Comparison of ENCODE assay signal across 8 mouse cellular contexts in the genomic region with DNA sequence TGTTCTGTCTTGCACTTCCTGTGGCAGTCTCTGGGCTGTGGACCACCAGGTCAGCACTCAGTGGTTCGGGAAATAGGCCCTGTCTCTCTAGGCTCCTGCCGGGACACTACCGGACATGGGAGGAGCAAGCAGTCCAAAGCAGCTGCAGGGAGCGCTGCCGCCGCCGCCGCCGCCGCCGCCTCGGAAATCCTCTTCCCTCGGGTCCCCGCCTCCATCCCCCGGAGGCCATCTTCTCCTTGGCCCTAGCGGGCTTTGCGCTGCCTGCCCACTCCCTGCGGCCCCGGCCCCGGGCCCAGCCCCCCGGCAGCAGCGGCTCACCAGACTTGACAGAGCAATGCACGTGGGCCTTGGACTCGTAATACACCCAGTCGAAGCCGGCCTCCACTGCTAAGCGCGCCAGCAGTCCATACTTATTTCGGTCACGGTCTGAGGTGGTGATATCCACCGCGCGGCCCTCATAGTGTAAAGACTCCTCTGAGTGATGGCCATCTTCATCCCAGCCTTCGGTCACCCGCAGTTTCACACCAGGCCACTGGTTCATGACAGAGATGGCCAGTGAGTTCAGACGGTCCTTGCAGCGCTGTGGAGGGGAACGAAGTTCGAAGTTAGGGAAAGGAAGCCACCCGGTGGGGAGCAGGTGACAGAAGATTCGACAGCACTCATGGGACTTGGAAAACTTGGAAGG. TPM values are rescaled to one million over a fixed set of nuclear protein-coding genes. Genes with fewer than 3 reads are reported as not detected.
DNase-seq lines count a peak whose midpoint lies in the region; ATAC-seq and TF ChIP-seq lines count a peak whose summit lies in the region.

No protein-coding gene starts in this region.

- no peak; the same call in 1 of the 2 replicates for TF ChIP-seq CTCF in bone marrow macrophage, adult 2 months (IDR thresholded peaks at IDR 0.05; ENCODE audit: low read depth, low read length)

- no peak for ATAC-seq in heart, embryonic 14.5 days (ENCODE audit: insufficient number of reproducible peaks, insufficient read depth, low FRiP score, low read depth)
- no peak for ATAC-seq in neural tube, embryonic 11.5 days (ENCODE audit: insufficient read depth, low FRiP score, low TSS enrichment)
- ATAC-seq in erythroblast, adult 5-6 weeks (replicated peaks; ENCODE audit: low FRiP score, poor library complexity, severe bottlenecking) = no peak
- ATAC-seq in inflammation-experienced regulatory T-cells, adult 6 months = no peak

- no peak overlapping the region for H3K27ac ChIP-seq in bone marrow macrophage, adult 2 months (ENCODE audit: insufficient read depth, low read depth, low read length)
- H3K27ac ChIP-seq in heart, embryonic 14.5 days (replicated peaks in 1 of 2; ENCODE audit: control insufficient read depth in 1 of 2, insufficient read depth in 1 of 2, low read depth in 2 of 2, low read length in 2 of 2) = no peak overlapping the region
- no peak overlapping the region for H3K27ac ChIP-seq in neural tube, embryonic 11.5 days (ENCODE audit: low read depth, low read length)

- H3K4me1 ChIP-seq in bone marrow macrophage, adult 2 months (ENCODE audit: control insufficient read depth, insufficient read depth, low read length) = no peaks in the 10 kb centered on the region
- peaks cover 3 to 27% of the 10 kb centered on the region in 2 experiments; a peak in 3 of 4 replicates for H3K4me1 ChIP-seq in heart, embryonic 14.5 days (ENCODE audit: control insufficient read depth in 2 of 2, insufficient read depth in 2 of 2, low read length in 2 of 2)
- peaks cover 10% of the 10 kb centered on the region; the same call in 1 of the 2 replicates for H3K4me1 ChIP-seq in neural tube, embryonic 11.5 days (ENCODE audit: control insufficient read depth, insufficient read depth, low read length)

- WGBS in heart, embryonic 14.5 days = 3% methylated on average over 39 of the region's 41 CpGs
- WGBS in neural tube, embryonic 11.5 days = 2% methylated on average over 39 of the region's 41 CpGs

- DNase-seq in adrenal gland, adult (ENCODE audit: inconsistent age in 2 of 2, low spot score in 1 of 2) = peak; percentile 34 to 64
- DNase-seq in adrenal gland, postnatal 4 days (ENCODE audit: low spot score in 2 of 2) = no peak
- DNase-seq in kidney, postnatal 10 days = peak; percentile 69
- DNase-seq in neural tube, embryonic 11.5 days (ENCODE audit: low spot score) = peak; percentile 55

- TF ChIP-seq POLR2A in bone marrow macrophage, adult 2 months (IDR thresholded peaks at IDR 0.05; ENCODE audit: borderline replicate concordance, low read depth, low read length) = no peak

- peak overlapping the region; percentile 62 for H3K4me2 ChIP-seq in heart, embryonic 14.5 days (ENCODE audit: low read length)
- H3K4me2 ChIP-seq in neural tube, embryonic 11.5 days (ENCODE audit: low read depth) = peak overlapping the region; percentile 50

- peak overlapping the region; percentile 28 for H3K4me3 ChIP-seq in bone marrow macrophage, adult 2 months (ENCODE audit: insufficient read depth, low read length)
- peak overlapping the region in 1 of 2 experiments; percentile 33; a peak in 2 of 4 replicates for H3K4me3 ChIP-seq in heart, embryonic 14.5 days (ENCODE audit: control insufficient read depth in 1 of 2, insufficient read depth in 1 of 2, low read depth in 1 of 2, low read length in 2 of 2)
- H3K4me3 ChIP-seq in neural tube, embryonic 11.5 days (ENCODE audit: low read depth, low read length) = peak overlapping the region; percentile 16; the same call in 1 of the 2 replicates

- H3K27me3 ChIP-seq in heart, embryonic 14.5 days (ENCODE audit: control insufficient read depth, insufficient read depth, low read length) = peaks cover 99% of the 10 kb centered on the region
- H3K27me3 ChIP-seq in neural tube, embryonic 11.5 days (ENCODE audit: control insufficient read depth, insufficient read depth, low read length) = peaks cover 72% of the 10 kb centered on the region

- H3K36me3 ChIP-seq in heart, embryonic 14.5 days (ENCODE audit: control insufficient read depth, insufficient read depth, low read length) = no peaks in the 10 kb centered on the region
- no peaks in the 10 kb centered on the region for H3K36me3 ChIP-seq in neural tube, embryonic 11.5 days (ENCODE audit: control insufficient read depth, insufficient read depth, low read length)

- no peak overlapping the region for H3K9ac ChIP-seq in heart, embryonic 14.5 days (ENCODE audit: low read length)
- H3K9ac ChIP-seq in neural tube, embryonic 11.5 days (ENCODE audit: low read length) = peak overlapping the region; percentile 14; the same call in 1 of the 2 replicates

- no peaks in the 10 kb centered on the region for H3K9me3 ChIP-seq in heart, embryonic 14.5 days (ENCODE audit: control insufficient read depth, low read length)
- no peaks in the 10 kb centered on the region for H3K9me3 ChIP-seq in neural tube, embryonic 11.5 days (ENCODE audit: control insufficient read depth, low read length)

RNA-seq across cellular contexts. Expression of a gene that starts 3.3 kb away (rescaled TPM):
- total RNA-seq in adrenal gland, postnatal 4 days (2021) = under 1 TPM; 0.45 to 0.70 TPM
- polyA plus RNA-seq in bone marrow macrophage, adult 2 months (2012; ENCODE audit: insufficient read depth, insufficient read length, missing spikeins) = 0.32 and 0.38 TPM in 2 replicates
- 0.14 TPM in 1 of 2 replicates, not detected in the other for polyA plus RNA-seq in heart, embryonic 14.5 days (2014; fragmentation: Nextera tagmentation; extraction: Ambion mirVana)
- not detected in 2 replicates for polyA plus RNA-seq in neural tube, embryonic 11.5 days (2014; fragmentation: Nextera tagmentation; extraction: Ambion mirVana)
- not detected in 2 replicates for total RNA-seq in erythroblast, adult 5-6 weeks (2015; ENCODE audit: low replicate concordance)
- 0.28 TPM in 1 of 2 replicates, not detected in the other for total RNA-seq in erythroblast, adult 5-6 weeks (2017; ENCODE audit: low replicate concordance)
- not detected for polyA plus RNA-seq in inflammation-experienced regulatory T-cells, adult 6 months (2017; shearing (Covaris generic))

RNA-seq across cellular contexts. Expression of a gene that starts 12.7 kb away (rescaled TPM):
- total RNA-seq in adrenal gland, postnatal 4 days (2021) = not detected
- polyA plus RNA-seq in bone marrow macrophage, adult 2 months (2012; ENCODE audit: insufficient read depth, insufficient read length, missing spikeins) = not detected in 2 replicates
- not detected in 2 replicates for polyA plus RNA-seq in heart, embryonic 14.5 days (2014; fragmentation: Nextera tagmentation; extraction: Ambion mirVana)
- 0.08 TPM in 1 of 2 replicates, not detected in the other for polyA plus RNA-seq in neural tube, embryonic 11.5 days (2014; fragmentation: Nextera tagmentation; extraction: Ambion mirVana)
- not detected in 2 replicates for total RNA-seq in erythroblast, adult 5-6 weeks (2015; ENCODE audit: low replicate concordance)
- total RNA-seq in erythroblast, adult 5-6 weeks (2017; ENCODE audit: low replicate concordance) = not detected in 2 replicates
- not detected for polyA plus RNA-seq in inflammation-experienced regulatory T-cells, adult 6 months (2017; shearing (Covaris generic))

RNA-seq across cellular contexts. Expression of a gene that starts 55.2 kb away (rescaled TPM):
- 1 to 10 TPM; 2.0 to 3.3 TPM for total RNA-seq in adrenal gland, postnatal 4 days (2021)
- polyA plus RNA-seq in bone marrow macrophage, adult 2 months (2012; ENCODE audit: insufficient read depth, insufficient read length, missing spikeins) = not detected in 2 replicates
- not detected in 2 replicates for polyA plus RNA-seq in heart, embryonic 14.5 days (2014; fragmentation: Nextera tagmentation; extraction: Ambion mirVana)
- polyA plus RNA-seq in neural tube, embryonic 11.5 days (2014; fragmentation: Nextera tagmentation; extraction: Ambion mirVana) = not detected in 2 replicates
- not detected in 2 replicates for total RNA-seq in erythroblast, adult 5-6 weeks (2015; ENCODE audit: low replicate concordance)
- total RNA-seq in erythroblast, adult 5-6 weeks (2017; ENCODE audit: low replicate concordance) = not detected in 2 replicates
- polyA plus RNA-seq in inflammation-experienced regulatory T-cells, adult 6 months (2017; shearing (Covaris generic)) = not detected

Comparison
In these comparisons a context has a peak if more than half of its experiments do, and no peak if none do; other contexts are left out.
1. DNase-seq: peak in adrenal gland, adult (2 of 2), kidney, postnatal 10 days (single experiment) and neural tube, embryonic 11.5 days (single experiment); none in adrenal gland, postnatal 4 days (0 of 2).